Mouse (Mus musculus) layer of hippocampus, postnatal 14 days (tissue): ENCODE measurements around the gene Ano1. TPM values are rescaled to one million over a fixed set of nuclear protein-coding genes. Genes with fewer than 3 reads are reported as not detected.

Experiments used
- DNase-seq, 2 experiments: peaks; one replicate each; pipeline ENCODE4 v3.0.0; 2021 to 2022; ENCODE audit warnings: low spot score in 2 of 2, mixed read lengths in 1 of 2
- total RNA-seq, 2 experiments: library from RNA; stranded (reverse); gene quantifications; 2 replicates each; pipeline ENCODE4 v1.2.3; 2021

The Ano1 gene
- total RNA-seq, 2 experiments from 2014 or later, result 2.3 to 5.5 TPM

GRCm38 (mm10) chr7:144550811-144551210, 201.0 kb downstream of the Ano1 start:
- DNase-seq, result no peak

- no peak for DNase-seq
Observed at GRCm38 (mm10) chr7:144549904-144550566, 201.7 kb downstream of the Ano1 start.

- no peak for DNase-seq
Observed at GRCm38 (mm10) chr7:144545231-144545630, 206.5 kb downstream of the Ano1 start.

GRCm38 (mm10) chr7:144541351-144541750, 210.4 kb downstream of the Ano1 start:
- no peak for DNase-seq

- DNase-seq, result no peak
Observed at GRCm38 (mm10) chr7:144539146-144539545, 212.6 kb downstream of the Ano1 start.

Other genes with a start within 250 kb of the Ano1 start
- gene Ppfia1, start 198.2 kb downstream of the Ano1 start, total RNA-seq, result 10 to 100 TPM; 37.8 to 37.9 TPM
- gene Fadd, start 169.5 kb downstream of the Ano1 start, total RNA-seq, result 1 to 10 TPM; 2.5 to 2.9 TPM
- gene Fgf3, start 86.1 kb upstream of the Ano1 start, total RNA-seq, result under 1 TPM in 1 of 2 experiments, not detected in 1; 0.14 TPM
- gene Fgf4, start 95.4 kb upstream of the Ano1 start, total RNA-seq, result not detected
- not detected for gene Fgf15, start 144.6 kb upstream of the Ano1 start, total RNA-seq
- 10 to 100 TPM; 24.0 to 29.0 TPM for gene LTO1, start 163.1 kb upstream of the Ano1 start, total RNA-seq
- gene Ccnd1, start 188.0 kb upstream of the Ano1 start, total RNA-seq, result 10 to 100 TPM; 29.0 to 29.6 TPM